In the genomic region with DNA sequence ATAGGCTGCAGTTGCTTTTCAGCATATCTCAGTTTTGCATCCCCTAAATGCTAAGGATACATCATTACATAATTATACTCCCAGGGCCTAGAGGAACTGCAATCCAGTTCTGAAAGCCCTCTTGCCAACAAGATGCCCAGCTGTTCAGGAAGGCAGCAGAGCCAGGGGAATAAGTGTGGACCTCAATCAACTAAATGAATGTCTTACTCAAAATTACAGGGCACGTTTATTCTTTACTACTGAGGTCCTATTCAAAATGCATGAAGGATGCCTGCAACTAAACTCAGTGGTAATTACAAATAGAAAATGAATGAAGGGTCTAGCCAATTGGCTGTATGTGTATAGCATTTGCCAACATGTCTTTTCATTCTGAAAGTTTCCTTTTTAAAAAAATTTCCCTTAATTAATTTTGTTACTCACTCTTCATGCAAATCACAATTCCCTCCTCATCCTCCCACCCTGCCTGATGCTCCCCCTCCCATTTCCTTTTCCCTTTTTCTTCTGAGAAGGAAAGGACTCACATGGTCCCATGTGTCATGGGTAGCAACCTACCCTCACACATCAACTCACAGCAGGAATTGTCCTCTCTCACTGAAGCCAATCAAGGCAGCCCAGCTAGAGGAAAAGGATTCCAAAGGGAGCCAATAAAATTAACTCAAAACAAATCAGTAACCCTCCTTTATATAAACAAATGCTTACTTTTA, we compare ENCODE assay signal across 22 mouse cellular contexts.
DNase-seq lines count a peak whose midpoint lies in the region; ATAC-seq lines count a peak whose summit lies in the region.
"Had no signal": no experiment of that assay in that cellular context is flagged by ENCODE, and none has a peak within 500 bp of the region (broad histone marks: within the 10 kb centered on the region; RNA-seq: fewer than 3 reads in every experiment).

No protein-coding gene starts in this region.

- H3K4me3 ChIP-seq in forebrain, embryonic 16.5 days (replicated peaks; ENCODE audit: low read length), result no peak overlapping the region
- H3K4me3 ChIP-seq: embryonic facial prominence, embryonic 15.5 days; erythroblast, embryonic 14.5 days; heart, adult 2 months; heart, embryonic 15.5 days; hindbrain, embryonic 13.5 days had no signal

- H3K9me3 ChIP-seq in forebrain, embryonic 16.5 days (ENCODE audit: control insufficient read depth, low read length), result no peaks in the 10 kb centered on the region
- H3K9me3 ChIP-seq: embryonic facial prominence, embryonic 15.5 days; G1E; heart, embryonic 15.5 days; hindbrain, embryonic 13.5 days had no signal

- no peaks in the 10 kb centered on the region for H3K27me3 ChIP-seq in forebrain, embryonic 16.5 days (replicated peaks; ENCODE audit: control insufficient read depth, insufficient read depth, low read length)
- H3K27me3 ChIP-seq: embryonic facial prominence, embryonic 15.5 days; heart, embryonic 15.5 days; hindbrain, embryonic 13.5 days had no signal

- WGBS in forebrain, embryonic 16.5 days, result 26% methylated on average over 1 of the region's 1 CpGs

- H3K9ac ChIP-seq in forebrain, embryonic 16.5 days (replicated peaks; ENCODE audit: low read depth, low read length), result no peak overlapping the region
- H3K9ac ChIP-seq: embryonic facial prominence, embryonic 15.5 days; heart, embryonic 15.5 days; hindbrain, embryonic 13.5 days had no signal

- H3K4me1 ChIP-seq in forebrain, embryonic 16.5 days (replicated peaks; ENCODE audit: control insufficient read depth, insufficient read depth, low read length), result peaks cover 3% of the 10 kb centered on the region; the same call in 1 of the 2 replicates
- H3K4me1 ChIP-seq: embryonic facial prominence, embryonic 15.5 days; heart, embryonic 15.5 days; hindbrain, embryonic 13.5 days had no signal

- DNase-seq in layer of hippocampus, adult 9-11 months, result peak; percentile 12
- no peak for DNase-seq in layer of hippocampus, postnatal 36 days
- peak; percentile 36 for DNase-seq in brain, embryonic 18.5 days (ENCODE audit: low read depth, low spot score)
- DNase-seq in adrenal gland, adult 2 months, result no peak
- no peak for DNase-seq in thymus, postnatal 14 days
- DNase-seq: adrenal gland, postnatal 14 days; cerebellum, adult 11 months; cerebellum, adult 8-10 months; cerebellum, postnatal 14 days; embryo, embryonic 11 days; gastrocnemius, postnatal 14 days; heart, adult 2 months; heart, postnatal 14 days; kidney, adult 11 months had no signal

- no peak overlapping the region for H3K27ac ChIP-seq in forebrain, embryonic 16.5 days (ENCODE audit: low read length)
- H3K27ac ChIP-seq: embryonic facial prominence, embryonic 15.5 days; heart, adult 2 months; heart, embryonic 15.5 days; hindbrain, embryonic 13.5 days; hindbrain, postnatal 0 days had no signal

- no peak overlapping the region for H3K4me2 ChIP-seq in forebrain, embryonic 16.5 days (ENCODE audit: low read length)
- H3K4me2 ChIP-seq: embryonic facial prominence, embryonic 15.5 days; heart, embryonic 11.5 days; heart, embryonic 15.5 days; hindbrain, embryonic 13.5 days had no signal

- no peaks in the 10 kb centered on the region for H3K36me3 ChIP-seq in forebrain, embryonic 16.5 days (ENCODE audit: control insufficient read depth, insufficient read depth)
- H3K36me3 ChIP-seq: embryonic facial prominence, embryonic 15.5 days; G1E; heart, embryonic 15.5 days; hindbrain, embryonic 13.5 days had no signal

- peak; percentile 96 for ATAC-seq in forebrain, embryonic 16.5 days
- ATAC-seq: hindbrain, postnatal 0 days had no signal

Comparison
In these comparisons a context has a peak if more than half of its experiments do, and no peak if none do; other contexts are left out.
1. DNase-seq: peak in layer of hippocampus, adult 9-11 months (single experiment) and brain, embryonic 18.5 days (single experiment); none in layer of hippocampus, postnatal 36 days (0 of 2), adrenal gland, adult 2 months (single experiment) and thymus, postnatal 14 days (single experiment).